Mouse (Mus musculus) olfactory bulb, adult 2 months (tissue): ENCODE measurements around the gene Natd1.

ENCODE experiments used
- CTCF ChIP-seq: fragments of 200-500 bp; IDR thresholded peaks from 2 replicates; pipeline ENCODE4 v1.5.1; 2012; ENCODE audit warnings: low read depth, mild to moderate bottlenecking, low read length, moderate library complexity; ENCODE audit not compliant: insufficient read depth
- POLR2A ChIP-seq: fragments of 200-500 bp; IDR thresholded peaks from 2 replicates; pipeline ENCODE4 v1.6.1; 2012; ENCODE audit warnings: mild to moderate bottlenecking, low read depth, low read length, moderate library complexity; ENCODE audit not compliant: insufficient read depth

GRCm38 (mm10) chr11:60920021-60920420 lies 5.5 kb upstream of the Natd1 start:
- no peak for TF ChIP-seq CTCF
- no peak for TF ChIP-seq POLR2A
